Mouse (Mus musculus): ENCODE measurements around the gene Gca. TPM values are rescaled to one million over a fixed set of nuclear protein-coding genes. Genes with fewer than 3 reads are reported as not detected.

Gca gene
- polyA plus RNA-seq (2012; rRNA removed): 2.0 and 2.2 TPM in 2 replicates

GRCm38 (mm10) chr2:62664135-62664670 is at the start of gene Gca:
TSS of gene Gca (plus strand) at chr2:62664285.
- 2% methylated on average over 43 of the region's 43 CpGs for WGBS
- TF ChIP-seq POLR2A (IDR thresholded peaks at IDR 0.05; ENCODE audit: control insufficient read depth, extremely low read depth, insufficient read depth, low read length, poor library complexity): no peak
- no peak for TF ChIP-seq CTCF (IDR thresholded peaks at IDR 0.05; ENCODE audit: borderline replicate concordance, control insufficient read depth, extremely low read depth, insufficient read depth, low read length, poor library complexity)
- peak within 1 kb of the TSS; percentile 67 for H3K4me3 ChIP-seq (ENCODE audit: control insufficient read depth, insufficient read depth, low read length)

GRCm38 (mm10) chr2:62618934-62619341 is 45.1 kb upstream of the Gca start:
- no peak for TF ChIP-seq POLR2A (IDR thresholded peaks at IDR 0.05; ENCODE audit: control insufficient read depth, extremely low read depth, insufficient read depth, low read length, poor library complexity)
- no peak for TF ChIP-seq CTCF (IDR thresholded peaks at IDR 0.05; ENCODE audit: borderline replicate concordance, control insufficient read depth, extremely low read depth, insufficient read depth, low read length, poor library complexity)
- 84% methylated on average over 7 of the region's 7 CpGs for WGBS
- H3K27ac ChIP-seq (ENCODE audit: control insufficient read depth, insufficient read depth, low read length): no peak overlapping the region
- no peaks in the 10 kb centered on the region for H3K4me1 ChIP-seq (replicated peaks; ENCODE audit: control insufficient read depth, insufficient read depth, low read length)
- DNase-seq: no peak
- no peaks in the 10 kb centered on the region for H3K27me3 ChIP-seq (ENCODE audit: control insufficient read depth, insufficient read depth, low read length)
- H3K36me3 ChIP-seq (ENCODE audit: control insufficient read depth, insufficient read depth, low read length): no peaks in the 10 kb centered on the region
- H3K4me3 ChIP-seq (ENCODE audit: control insufficient read depth, insufficient read depth, low read length): no peak overlapping the region

More at GRCm38 (mm10) chr2:62664135-62664670, at the start of gene Gca:
- Histone ChIP-seq H3K4me1 (replicated peaks; ENCODE audit: control insufficient read depth, insufficient read depth, low read length) (peaks cover 3% of the 10 kb centered on the region), H3K27me3 (ENCODE audit: control insufficient read depth, insufficient read depth, low read length) (no peaks in the 10 kb centered on the region), H3K36me3 (ENCODE audit: control insufficient read depth, insufficient read depth, low read length) (no peaks in the 10 kb centered on the region), H3K27ac (ENCODE audit: control insufficient read depth, insufficient read depth, low read length) (no peak within 1 kb of the TSS)
- DNase-seq: peak; percentile 71

- 75% methylated on average over 2 of the region's 2 CpGs for WGBS
- no peak overlapping the region for H3K27ac ChIP-seq (ENCODE audit: control insufficient read depth, insufficient read depth, low read length)
- TF ChIP-seq CTCF (IDR thresholded peaks at IDR 0.05; ENCODE audit: borderline replicate concordance, control insufficient read depth, extremely low read depth, insufficient read depth, low read length, poor library complexity) (no peak), POLR2A (IDR thresholded peaks at IDR 0.05; ENCODE audit: control insufficient read depth, extremely low read depth, insufficient read depth, low read length, poor library complexity) (no peak)
- no peak overlapping the region for H3K4me3 ChIP-seq (ENCODE audit: control insufficient read depth, insufficient read depth, low read length)
- H3K27me3 ChIP-seq (ENCODE audit: control insufficient read depth, insufficient read depth, low read length): no peaks in the 10 kb centered on the region
- H3K36me3 ChIP-seq (ENCODE audit: control insufficient read depth, insufficient read depth, low read length): no peaks in the 10 kb centered on the region
- H3K4me1 ChIP-seq (replicated peaks; ENCODE audit: control insufficient read depth, insufficient read depth, low read length): no peaks in the 10 kb centered on the region
- DNase-seq: no peak
Observed at GRCm38 (mm10) chr2:62619679-62620078, 44.4 kb upstream of the Gca start.

GRCm38 (mm10) chr2:62623024-62623441 is 41.1 kb upstream of the Gca start:
- H3K27ac ChIP-seq (ENCODE audit: control insufficient read depth, insufficient read depth, low read length): no peak overlapping the region
- no peaks in the 10 kb centered on the region for H3K36me3 ChIP-seq (ENCODE audit: control insufficient read depth, insufficient read depth, low read length)
- no peak overlapping the region for H3K4me3 ChIP-seq (ENCODE audit: control insufficient read depth, insufficient read depth, low read length)
- no peaks in the 10 kb centered on the region for H3K27me3 ChIP-seq (ENCODE audit: control insufficient read depth, insufficient read depth, low read length)
- DNase-seq: no peak
- no peak for TF ChIP-seq CTCF (IDR thresholded peaks at IDR 0.05; ENCODE audit: borderline replicate concordance, control insufficient read depth, extremely low read depth, insufficient read depth, low read length, poor library complexity)
- TF ChIP-seq POLR2A (IDR thresholded peaks at IDR 0.05; ENCODE audit: control insufficient read depth, extremely low read depth, insufficient read depth, low read length, poor library complexity): no peak
- H3K4me1 ChIP-seq (replicated peaks; ENCODE audit: control insufficient read depth, insufficient read depth, low read length): no peaks in the 10 kb centered on the region; the same call in 1 of the 2 replicates
- WGBS: 93% methylated on average over 8 of the region's 8 CpGs

GRCm38 (mm10) chr2:62627728-62628127 is 36.4 kb upstream of the Gca start:
- Histone ChIP-seq H3K27ac (ENCODE audit: control insufficient read depth, insufficient read depth, low read length) (no peak overlapping the region), H3K4me3 (ENCODE audit: control insufficient read depth, insufficient read depth, low read length) (no peak overlapping the region), H3K27me3 (ENCODE audit: control insufficient read depth, insufficient read depth, low read length) (no peaks in the 10 kb centered on the region), H3K36me3 (ENCODE audit: control insufficient read depth, insufficient read depth, low read length) (no peaks in the 10 kb centered on the region), H3K4me1 (replicated peaks; ENCODE audit: control insufficient read depth, insufficient read depth, low read length) (no peaks in the 10 kb centered on the region; the same call in 1 of the 2 replicates)
- TF ChIP-seq POLR2A (IDR thresholded peaks at IDR 0.05; ENCODE audit: control insufficient read depth, extremely low read depth, insufficient read depth, low read length, poor library complexity) (no peak), CTCF (IDR thresholded peaks at IDR 0.05; ENCODE audit: borderline replicate concordance, control insufficient read depth, extremely low read depth, insufficient read depth, low read length, poor library complexity) (no peak)
- WGBS: 15% methylated on average over 5 of the region's 5 CpGs
- DNase-seq: no peak

- Histone ChIP-seq H3K4me1 (replicated peaks; ENCODE audit: control insufficient read depth, insufficient read depth, low read length) (no peaks in the 10 kb centered on the region; the same call in 1 of the 2 replicates), H3K4me3 (ENCODE audit: control insufficient read depth, insufficient read depth, low read length) (no peak overlapping the region), H3K36me3 (ENCODE audit: control insufficient read depth, insufficient read depth, low read length) (no peaks in the 10 kb centered on the region), H3K27me3 (ENCODE audit: control insufficient read depth, insufficient read depth, low read length) (no peaks in the 10 kb centered on the region), H3K27ac (ENCODE audit: control insufficient read depth, insufficient read depth, low read length) (no peak overlapping the region)
- TF ChIP-seq CTCF (IDR thresholded peaks at IDR 0.05; ENCODE audit: borderline replicate concordance, control insufficient read depth, extremely low read depth, insufficient read depth, low read length, poor library complexity): no peak
- TF ChIP-seq POLR2A (IDR thresholded peaks at IDR 0.05; ENCODE audit: control insufficient read depth, extremely low read depth, insufficient read depth, low read length, poor library complexity): no peak
- no peak for DNase-seq
- 97% methylated on average over 5 of the region's 5 CpGs for WGBS
Observed at GRCm38 (mm10) chr2:62628356-62628755, 35.7 kb upstream of the Gca start.
